Mouse (Mus musculus) heart, postnatal 0 days (tissue): ENCODE data around the gene Hoxa1.

Experiments
- CTCF ChIP-seq: IDR thresholded peaks from 2 replicates; pipeline ENCODE4 v1.5.1; 2016; ENCODE audit warnings: antibody characterized with exemption, control low read depth, low read depth
- EP300 ChIP-seq: IDR thresholded peaks from 2 replicates; pipeline ENCODE4 v1.6.1; 2016; ENCODE audit warnings: antibody characterized with exemption, low read depth

GRCm38 (mm10) chr6:52182793-52183192 is 24.7 kb upstream of the Hoxa1 start:
- TF ChIP-seq CTCF: no peak
- no peak for TF ChIP-seq EP300
